Mouse (Mus musculus) embryonic stem cell, embryonic (primary cell): Measurements from ENCODE around the gene Whrn.

ENCODE experiments used
- CTCF ChIA-PET, 4 experiments: fragments of 300-600 bp in 2 of 4; fragments of 350-600 bp in 2 of 4; sonication (Branson Sonifier 250); formaldehyde crosslinking; loops; one replicate each; lab custom pipeline; 2022; ENCODE audit warnings: inconsistent platforms in 2 of 4; lab: Charles Lee
- POLR2A ChIA-PET, 4 experiments: fragments of 300-600 bp in 2 of 4; fragments of 350-600 bp in 2 of 4; sonication (Branson Sonifier 250); formaldehyde crosslinking; loops; one replicate each; lab custom pipeline; 2022; ENCODE audit warnings: antibody characterized with exemption in 4 of 4, inconsistent platforms in 1 of 4; lab: Charles Lee

The Whrn gene

GRCm38 (mm10) chr4:63408649-63409048 is 87.1 kb downstream of the Whrn start:
- ChIA-PET CTCF (interaction anchor here in 3 of 4 experiments (0.6 to 3.9 kb wide), 15 partner anchors 9 to 227 kb away, joined by 3 to 19 read pairs (median 4); partner anchors contain the start of gene Orm3 (in 1 of the 3)), POLR2A (interaction anchor here in 3 of 4 experiments (0.6 to 5.0 kb wide), 10 partner anchors 14 to 972 kb away, joined by 3 to 19 read pairs (median 3); partner anchors contain the start of gene Atp6v1g1 (in 2 of the 3))

- POLR2A ChIA-PET, result interaction anchor here in 3 of 4 experiments (0.6 to 5.0 kb wide), 7 partner anchors 16 to 973 kb away, joined by 3 to 19 read pairs (median 3); partner anchors contain the start of gene Atp6v1g1 (in 2 of the 3)
- CTCF ChIA-PET, result interaction anchor here in 3 of 4 experiments (0.6 to 3.9 kb wide), 13 partner anchors 9 to 227 kb away, joined by 3 to 19 read pairs (median 4); partner anchors contain the start of gene Orm3 (in 1 of the 3)
Measured at GRCm38 (mm10) chr4:63408247-63408646, 87.5 kb downstream of the Whrn start.

- CTCF ChIA-PET, result no interaction called here
- POLR2A ChIA-PET, result interaction anchor here in 2 of 4 experiments (0.6 to 1.3 kb wide), 3 partner anchors 14 to 21 kb away, joined by 3 read pairs; no protein-coding TSS in a partner anchor
Measured at GRCm38 (mm10) chr4:63405683-63406082, 90.1 kb downstream of the Whrn start.

GRCm38 (mm10) chr4:63405051-63405450 is 90.7 kb downstream of the Whrn start:
- ChIA-PET CTCF (no interaction called here), POLR2A (interaction anchor here in 2 of 4 experiments (0.7 to 1.3 kb wide), 2 partner anchors 19 to 21 kb away, joined by 3 read pairs; no protein-coding TSS in a partner anchor)

GRCm38 (mm10) chr4:63404205-63404604 is 91.6 kb downstream of the Whrn start:
- POLR2A ChIA-PET, result interaction anchor here in 1 of 4 experiments (0.6 kb wide), 1 partner anchor 59 kb away, joined by 3 read pairs; no protein-coding TSS in a partner anchor
- CTCF ChIA-PET, result no interaction called here

GRCm38 (mm10) chr4:63403040-63403959 is 92.5 kb downstream of the Whrn start, which contains the start of gene Akna:
Akna (minus strand) TSS chr4:63403354.
- ChIA-PET POLR2A (interaction anchor here in 2 of 4 experiments (0.6 to 1.8 kb wide), 4 partner anchors 7 to 93 kb away, joined by 3 to 5 read pairs (median 4); no protein-coding TSS in a partner anchor), CTCF (interaction anchor here in 3 of 4 experiments (0.6 to 1.1 kb wide), 3 partner anchors 23 to 35 kb away, joined by 3 to 4 read pairs (median 3); no protein-coding TSS in a partner anchor)

GRCm38 (mm10) chr4:63402558-63402957 is 93.2 kb downstream of the Whrn start:
- CTCF ChIA-PET, result interaction anchor here in 3 of 4 experiments (0.6 to 1.1 kb wide), 4 partner anchors 24 to 48 kb away, joined by 3 to 4 read pairs (median 4); no protein-coding TSS in a partner anchor

GRCm38 (mm10) chr4:63402056-63402455 is 93.7 kb downstream of the Whrn start:
- ChIA-PET POLR2A (interaction anchor here in 2 of 4 experiments (0.6 to 1.8 kb wide), 4 partner anchors 9 to 144 kb away, joined by 3 to 5 read pairs (median 5); no protein-coding TSS in a partner anchor), CTCF (interaction anchor here in 1 of 4 experiments (0.6 kb wide), 1 partner anchor 49 kb away, joined by 4 read pairs; no protein-coding TSS in a partner anchor)

More at GRCm38 (mm10) chr4:63402558-63402957, 93.2 kb downstream of the Whrn start:
- POLR2A ChIA-PET, result interaction anchor here in 2 of 4 experiments (1.2 to 1.8 kb wide), 3 partner anchors 8 to 16 kb away, joined by 3 to 5 read pairs (median 5); no protein-coding TSS in a partner anchor

- CTCF ChIA-PET, result no interaction called here
- POLR2A ChIA-PET, result interaction anchor here in 2 of 4 experiments (0.6 to 1.8 kb wide), 4 partner anchors 9 to 144 kb away, joined by 3 to 5 read pairs (median 5); no protein-coding TSS in a partner anchor
Measured at GRCm38 (mm10) chr4:63401620-63402019, 94.2 kb downstream of the Whrn start.

GRCm38 (mm10) chr4:63400541-63401306 is 95.1 kb downstream of the Whrn start:
- ChIA-PET CTCF (no interaction called here), POLR2A (interaction anchor here in 1 of 4 experiments (1.5 kb wide), 1 partner anchor 10 kb away, joined by 4 read pairs; no protein-coding TSS in a partner anchor)

GRCm38 (mm10) chr4:63399691-63400270 is 96.0 kb downstream of the Whrn start:
- ChIA-PET POLR2A (interaction anchor here in 1 of 4 experiments (0.7 to 1.5 kb wide), 2 partner anchors 10 to 22 kb away, joined by 4 read pairs; no protein-coding TSS in a partner anchor), CTCF (interaction anchor here in 1 of 4 experiments (0.6 kb wide), 1 partner anchor 115 kb away, joined by 3 read pairs; no protein-coding TSS in a partner anchor)

GRCm38 (mm10) chr4:63398854-63399609 is 96.8 kb downstream of the Whrn start:
- CTCF ChIA-PET, result no interaction called here
- POLR2A ChIA-PET, result interaction anchor here in 1 of 4 experiments (0.7 kb wide), 1 partner anchor 21 kb away, joined by 4 read pairs; no protein-coding TSS in a partner anchor

GRCm38 (mm10) chr4:63397981-63398537 is 97.7 kb downstream of the Whrn start:
- ChIA-PET CTCF (interaction anchor here in 1 of 4 experiments (0.8 kb wide), 1 partner anchor 11 kb away, joined by 4 read pairs; no protein-coding TSS in a partner anchor), POLR2A (interaction anchor here in 2 of 4 experiments (0.6 to 0.9 kb wide), 2 partner anchors 9 to 109 kb away, joined by 3 to 6 read pairs; no protein-coding TSS in a partner anchor)

GRCm38 (mm10) chr4:63391322-63391721 is 104.5 kb downstream of the Whrn start:
- ChIA-PET POLR2A (interaction anchor here in 1 of 4 experiments (0.5 to 0.6 kb wide), 2 partner anchors 168 to 268 kb away, joined by 3 read pairs; no protein-coding TSS in a partner anchor), CTCF (no interaction called here)

GRCm38 (mm10) chr4:63389887-63390528 is 105.8 kb downstream of the Whrn start:
- CTCF ChIA-PET, result interaction anchor here in 2 of 4 experiments (0.6 to 0.7 kb wide), 2 partner anchors 117 to 144 kb away, joined by 8 read pairs; no protein-coding TSS in a partner anchor
- POLR2A ChIA-PET, result interaction anchor here in 1 of 4 experiments (0.8 to 1.8 kb wide), 2 partner anchors 11 to 415 kb away, joined by 3 read pairs; no protein-coding TSS in a partner anchor
